Mouse (Mus musculus): Measurements from ENCODE around the gene Cdh4. TPM values are rescaled to one million over a fixed set of nuclear protein-coding genes. Genes with fewer than 3 reads are reported as not detected.
A peak's percentile ranks its signal among the peaks of the same experiment; 100 is the strongest.

Gene Cdh4
- total and polyA plus RNA-seq, 2 experiments from 2014 or later: 58.9 to 84.0 TPM

DNA sequence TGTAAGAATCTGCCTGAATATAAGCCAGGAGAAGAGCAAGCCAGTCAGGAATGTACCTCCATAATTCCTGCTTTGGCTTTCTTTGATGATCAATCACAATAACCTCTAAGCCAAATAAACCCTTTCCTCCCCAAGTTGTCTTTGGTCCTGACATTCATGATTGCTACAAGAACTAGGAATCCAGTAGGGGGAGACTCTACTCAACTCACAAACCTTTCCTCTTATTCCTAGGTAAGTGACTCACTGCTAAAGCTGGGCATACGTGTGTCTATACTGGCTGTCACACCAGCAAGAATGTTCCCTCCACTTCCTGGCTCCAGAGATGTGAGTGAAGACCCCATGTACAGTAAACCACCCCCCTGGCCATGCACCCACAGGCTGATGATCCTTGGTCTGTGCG lies 185.3 kb downstream of the Cdh4 start:
- no peak for ATAC-seq
- H3K27ac ChIP-seq (ENCODE audit: low read depth, low read length): no peak overlapping the region
- no peaks in the 10 kb centered on the region for H3K27me3 ChIP-seq (ENCODE audit: insufficient read depth, low read length)
- WGBS: 85% methylated on average over 2 of the region's 2 CpGs
- no peak overlapping the region for H3K4me2 ChIP-seq (ENCODE audit: low read depth)
- no peaks in the 10 kb centered on the region for H3K9me3 ChIP-seq (ENCODE audit: low read length)
- TF ChIP-seq CTCF (IDR thresholded peaks at IDR 0.05; ENCODE audit: low read depth): no peak
- no peak for DNase-seq
- no peaks in the 10 kb centered on the region for H3K36me3 ChIP-seq (ENCODE audit: insufficient read depth)
- H3K9ac ChIP-seq: no peak overlapping the region
- H3K4me3 ChIP-seq (ENCODE audit: low read depth, low read length): no peak overlapping the region
- H3K4me1 ChIP-seq (ENCODE audit: insufficient read depth): no peaks in the 10 kb centered on the region

- H3K4me3 ChIP-seq (ENCODE audit: low read depth, low read length): no peak overlapping the region
- H3K4me2 ChIP-seq (ENCODE audit: low read depth): no peak overlapping the region
- no peaks in the 10 kb centered on the region for H3K9me3 ChIP-seq (ENCODE audit: low read length)
- no peak for TF ChIP-seq CTCF (IDR thresholded peaks at IDR 0.05; ENCODE audit: low read depth)
- no peak overlapping the region for H3K27ac ChIP-seq (ENCODE audit: low read depth, low read length)
- H3K36me3 ChIP-seq (ENCODE audit: insufficient read depth): no peaks in the 10 kb centered on the region
- 48% methylated on average over 10 of the region's 10 CpGs for WGBS
- ATAC-seq: no peak
- no peaks in the 10 kb centered on the region for H3K4me1 ChIP-seq (ENCODE audit: insufficient read depth)
- H3K27me3 ChIP-seq (ENCODE audit: insufficient read depth, low read length): no peaks in the 10 kb centered on the region
- no peak overlapping the region for H3K9ac ChIP-seq
- DNase-seq: no peak
Measured at GRCm38 (mm10) chr2:179630720-179631119, 188.5 kb downstream of the Cdh4 start.

DNA sequence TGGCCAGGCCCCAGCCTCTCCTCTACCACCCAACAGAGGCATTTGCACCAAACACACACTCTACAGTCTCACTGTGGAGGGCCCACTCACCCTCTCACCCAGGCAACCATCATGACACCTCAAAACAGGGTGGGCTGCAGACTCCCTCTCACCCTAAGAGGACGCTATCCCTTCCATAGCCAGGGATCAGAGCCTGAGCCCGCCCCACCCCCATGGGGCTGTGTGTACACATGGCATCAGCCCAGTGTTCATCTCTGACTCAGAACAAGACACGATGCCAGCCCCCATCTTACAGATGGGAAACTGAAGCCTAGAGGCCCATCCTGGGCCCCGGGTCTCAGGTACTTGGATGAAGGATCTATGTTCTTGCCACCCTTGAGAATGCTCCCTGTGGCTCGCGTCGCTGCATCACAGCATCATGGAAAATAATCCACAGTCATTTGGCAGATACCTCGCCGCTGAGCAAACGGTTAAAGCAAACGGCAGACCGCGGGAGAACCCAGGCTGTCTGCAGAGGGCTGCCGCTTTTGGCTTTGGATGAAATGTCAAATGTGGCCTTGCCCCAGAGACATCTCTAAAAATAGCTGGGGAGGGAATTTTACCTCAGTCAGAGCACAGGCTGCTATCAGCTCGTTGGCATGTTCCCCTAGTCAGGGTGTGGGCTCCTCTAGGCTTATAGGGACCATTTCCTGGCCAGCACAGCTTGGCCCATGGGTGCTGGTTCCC lies 198.5 kb downstream of the Cdh4 start:
- H3K4me2 ChIP-seq (ENCODE audit: low read depth): no peak overlapping the region
- TF ChIP-seq CTCF (IDR thresholded peaks at IDR 0.05; ENCODE audit: low read depth): no peak
- H3K4me1 ChIP-seq (ENCODE audit: insufficient read depth): no peaks in the 10 kb centered on the region
- no peaks in the 10 kb centered on the region for H3K36me3 ChIP-seq (ENCODE audit: insufficient read depth)
- ATAC-seq (no peak), DNase-seq (no peak)
- no peaks in the 10 kb centered on the region for H3K9me3 ChIP-seq (ENCODE audit: low read length)
- WGBS: 85% methylated on average over 15 of the region's 15 CpGs
- H3K27me3 ChIP-seq (ENCODE audit: insufficient read depth, low read length): no peaks in the 10 kb centered on the region
- H3K27ac ChIP-seq (ENCODE audit: low read depth, low read length): no peak overlapping the region
- H3K4me3 ChIP-seq (ENCODE audit: low read depth, low read length): no peak overlapping the region
- no peak overlapping the region for H3K9ac ChIP-seq

DNA sequence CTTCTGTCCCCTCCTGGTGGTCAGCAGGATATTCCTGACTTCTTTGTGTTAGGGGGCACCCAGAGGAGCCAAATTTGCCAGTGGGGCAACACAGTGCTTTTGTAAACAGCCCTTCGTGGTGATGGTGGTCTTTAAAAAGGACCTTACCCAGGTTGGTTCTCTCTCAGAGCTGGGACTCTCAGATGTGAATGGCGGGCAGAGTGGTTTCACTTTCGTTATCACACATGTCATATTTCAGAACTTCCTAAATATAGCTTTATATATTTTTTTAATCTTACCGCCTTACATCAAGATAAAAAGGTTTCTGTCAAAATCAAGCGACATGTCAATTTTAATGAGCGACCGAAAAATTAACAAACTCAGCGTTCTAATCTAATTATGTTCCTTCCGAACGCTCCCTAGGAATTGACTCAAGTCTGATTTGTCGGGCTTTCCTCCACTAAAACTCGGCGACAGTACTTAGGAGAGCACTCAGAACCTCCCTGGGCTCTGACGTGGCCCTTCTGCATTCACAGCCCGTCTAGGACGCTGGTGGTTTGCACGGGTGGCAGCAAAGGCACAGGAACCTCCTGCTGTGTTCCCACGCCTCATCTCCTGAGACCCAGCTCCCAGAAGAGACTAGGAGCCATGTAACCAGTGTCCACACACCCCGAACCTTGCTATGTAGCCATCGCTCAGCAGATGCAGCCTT lies 206.5 kb downstream of the Cdh4 start:
- Histone ChIP-seq H3K9ac (peak overlapping the region; percentile 4; the same call in 1 of the 2 replicates), H3K9me3 (ENCODE audit: low read length) (no peaks in the 10 kb centered on the region), H3K36me3 (ENCODE audit: insufficient read depth) (no peaks in the 10 kb centered on the region), H3K4me2 (ENCODE audit: low read depth) (peak overlapping the region; percentile 5; the same call in 1 of the 2 replicates), H3K27ac (ENCODE audit: low read depth, low read length) (no peak overlapping the region), H3K27me3 (ENCODE audit: insufficient read depth, low read length) (no peaks in the 10 kb centered on the region), H3K4me3 (ENCODE audit: low read depth, low read length) (no peak overlapping the region), H3K4me1 (ENCODE audit: insufficient read depth) (no peaks in the 10 kb centered on the region)
- no peak for TF ChIP-seq CTCF (IDR thresholded peaks at IDR 0.05; ENCODE audit: low read depth)
- 58% methylated on average over 20 of the region's 20 CpGs for WGBS
- DNase-seq: peak; percentile 37
- ATAC-seq: peak; percentile 57; the same call in 1 of the 2 replicates

GRCm38 (mm10) chr2:179649370-179649769 lies 207.1 kb downstream of the Cdh4 start:
- Histone ChIP-seq H3K27me3 (ENCODE audit: insufficient read depth, low read length) (no peaks in the 10 kb centered on the region), H3K4me2 (ENCODE audit: low read depth) (peak overlapping the region; percentile 2; the same call in 1 of the 2 replicates), H3K27ac (ENCODE audit: low read depth, low read length) (no peak overlapping the region), H3K4me1 (ENCODE audit: insufficient read depth) (no peaks in the 10 kb centered on the region), H3K9ac (peak overlapping the region; percentile 4; the same call in 1 of the 2 replicates), H3K36me3 (ENCODE audit: insufficient read depth) (no peaks in the 10 kb centered on the region), H3K4me3 (ENCODE audit: low read depth, low read length) (no peak overlapping the region), H3K9me3 (ENCODE audit: low read length) (no peaks in the 10 kb centered on the region)
- DNase-seq (no peak), ATAC-seq (no peak; the same call in 1 of the 2 replicates)
- TF ChIP-seq CTCF (IDR thresholded peaks at IDR 0.05; ENCODE audit: low read depth): no peak
- WGBS: 38% methylated on average over 4 of the region's 4 CpGs

DNA sequence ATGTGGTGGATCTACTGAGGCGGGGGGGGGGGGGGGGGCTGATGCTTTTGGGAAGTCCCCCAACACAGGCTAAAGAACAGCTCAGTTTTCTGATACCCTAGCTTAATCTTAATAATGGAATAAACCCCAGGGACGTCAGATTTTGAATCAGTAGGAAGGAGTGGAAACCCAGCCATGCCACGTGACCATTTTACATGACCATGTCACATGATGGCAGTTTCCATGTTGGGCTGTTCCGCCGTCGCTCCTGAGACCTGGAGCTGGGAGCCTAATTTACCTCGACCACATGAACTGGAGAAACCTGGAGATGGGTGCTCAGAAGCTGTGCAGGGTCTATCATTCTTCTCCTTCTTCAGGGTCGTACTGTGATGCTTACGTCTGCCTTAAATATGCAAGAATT lies 207.9 kb downstream of the Cdh4 start:
- Histone ChIP-seq H3K4me1 (ENCODE audit: insufficient read depth) (no peaks in the 10 kb centered on the region), H3K9ac (no peak overlapping the region), H3K27ac (ENCODE audit: low read depth, low read length) (no peak overlapping the region), H3K27me3 (ENCODE audit: insufficient read depth, low read length) (no peaks in the 10 kb centered on the region), H3K36me3 (ENCODE audit: insufficient read depth) (no peaks in the 10 kb centered on the region), H3K4me2 (ENCODE audit: low read depth) (no peak overlapping the region), H3K4me3 (ENCODE audit: low read depth, low read length) (no peak overlapping the region), H3K9me3 (ENCODE audit: low read length) (no peaks in the 10 kb centered on the region)
- TF ChIP-seq CTCF (IDR thresholded peaks at IDR 0.05; ENCODE audit: low read depth): no peak
- WGBS: 86% methylated on average over 9 of the region's 9 CpGs
- ATAC-seq (no peak), DNase-seq (no peak)

DNA sequence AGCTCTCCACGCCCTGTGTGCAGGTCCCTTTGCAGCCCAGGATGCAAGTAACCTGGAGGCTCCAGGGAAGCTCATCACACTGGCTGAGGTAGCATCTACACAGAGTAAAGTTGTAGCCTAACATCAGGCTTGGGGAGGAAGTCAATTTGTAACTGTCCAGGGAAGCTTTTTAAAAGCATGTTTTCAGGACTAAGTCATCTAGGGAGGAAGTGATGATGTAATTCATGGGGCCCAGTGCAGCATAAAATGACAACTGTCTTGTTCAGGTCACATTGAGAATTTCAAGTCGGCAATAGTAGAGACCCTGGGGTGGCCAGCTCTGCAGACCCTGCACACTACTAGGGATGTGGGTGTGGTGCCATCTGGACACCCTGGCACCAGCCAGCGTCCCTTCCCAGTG lies 213.3 kb downstream of the Cdh4 start:
- WGBS: 82% methylated on average over 3 of the region's 3 CpGs
- no peak for DNase-seq
- no peak overlapping the region for H3K4me2 ChIP-seq (ENCODE audit: low read depth)
- no peak overlapping the region for H3K27ac ChIP-seq (ENCODE audit: low read depth, low read length)
- no peak for ATAC-seq
- no peak overlapping the region for H3K4me3 ChIP-seq (ENCODE audit: low read depth, low read length)
- no peak for TF ChIP-seq CTCF (IDR thresholded peaks at IDR 0.05; ENCODE audit: low read depth)
- H3K36me3 ChIP-seq (ENCODE audit: insufficient read depth): no peaks in the 10 kb centered on the region
- H3K27me3 ChIP-seq (ENCODE audit: insufficient read depth, low read length): no peaks in the 10 kb centered on the region
- no peaks in the 10 kb centered on the region for H3K4me1 ChIP-seq (ENCODE audit: insufficient read depth)
- no peak overlapping the region for H3K9ac ChIP-seq
- H3K9me3 ChIP-seq (ENCODE audit: low read length): no peaks in the 10 kb centered on the region

Measured in forebrain, postnatal 0 days (tissue).